Mouse (Mus musculus) G1E (cell line): ENCODE data around the gene Pdf.

Source experiments
- CTCF ChIP-seq: IDR thresholded peaks from 2 replicates; pipeline ENCODE4 v1.5.1; 2012; ENCODE audit warnings: low read depth, low read length, inconsistent platforms, mixed read lengths
- GATA1 ChIP-seq: IDR thresholded peaks from 2 replicates; pipeline ENCODE4 v1.6.1; 2012; ENCODE audit warnings: borderline replicate concordance, low read length, inconsistent platforms, mixed read lengths

GRCm38 (mm10) chr8:107056973-107057369 lies 8.6 kb upstream of the Pdf start:
- TF ChIP-seq CTCF = no peak
- no peak for TF ChIP-seq GATA1
